Mouse (Mus musculus): ENCODE results near the gene Cds1.

DNA sequence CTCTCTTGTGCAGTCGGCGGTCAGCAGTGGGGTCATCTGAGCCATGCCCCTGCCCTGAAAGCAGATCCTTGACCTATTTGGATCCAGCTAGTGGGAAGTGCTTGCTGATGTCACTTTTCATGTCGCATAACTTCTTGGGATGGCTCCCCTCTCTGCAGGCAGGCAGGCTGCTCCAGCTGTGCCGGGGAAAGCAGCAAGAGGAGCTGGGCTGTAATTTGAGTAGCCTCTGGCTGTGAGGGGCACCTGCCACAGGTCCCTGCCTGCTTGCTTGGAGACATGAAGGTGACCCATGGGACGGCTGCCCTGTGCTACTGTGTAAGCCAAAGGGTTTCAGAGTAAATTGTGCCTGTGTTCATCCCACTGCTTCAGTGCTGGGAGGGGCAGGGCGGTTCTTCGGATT lies 54.9 kb downstream of the Cds1 start:
- TF ChIP-seq CTCF (IDR thresholded peaks at IDR 0.05; ENCODE audit: low read depth, low read length) (no peak), POLR2AphosphoS5 (IDR thresholded peaks at IDR 0.05; ENCODE audit: insufficient replicate concordance, low read depth, low read length) (no peak)
